Mouse (Mus musculus) ES-E14 (cell line): ENCODE measurements around the gene Tysnd1.

Source experiments
- CHD2 ChIP-seq: IDR thresholded peaks from 2 replicates; pipeline ENCODE4 v1.6.1; 2014; ENCODE audit warnings: mild to moderate bottlenecking, low read depth, low read length, inconsistent platforms
- MAFK ChIP-seq: IDR thresholded peaks from 2 replicates; pipeline ENCODE4 v1.6.1; 2014; ENCODE audit warnings: mild to moderate bottlenecking, low read depth, low read length, inconsistent platforms; ENCODE audit not compliant: insufficient read depth
- ZNF384 ChIP-seq: IDR thresholded peaks from 2 replicates; pipeline ENCODE4 v1.6.1; 2012; ENCODE audit warnings: low read depth, low read length, inconsistent platforms

DNA sequence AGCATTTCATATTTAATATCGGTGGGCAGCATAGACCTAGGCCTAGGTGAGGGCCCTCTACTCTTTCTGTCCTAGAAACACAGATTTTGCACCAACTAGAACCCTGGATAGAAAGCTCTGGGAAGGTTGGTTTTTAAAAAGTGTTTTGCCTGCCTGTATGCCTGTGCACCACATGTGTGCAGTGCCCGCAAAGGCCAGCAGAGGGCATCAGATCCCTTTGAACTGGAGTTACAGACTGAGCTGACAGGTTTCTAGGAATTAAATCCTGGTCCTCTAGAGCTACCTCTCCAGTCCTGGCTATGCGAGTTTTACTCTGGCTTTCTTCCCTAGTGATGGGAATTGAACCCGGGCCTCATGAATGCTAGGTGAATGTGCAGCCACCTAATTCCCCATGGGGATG, 49.8 kb downstream of the Tysnd1 start:
- no peak for TF ChIP-seq CHD2
- no peak for TF ChIP-seq ZNF384
- TF ChIP-seq MAFK = no peak
